Mouse (Mus musculus) liver, embryonic 16.5 days (tissue): ENCODE results near the gene Gm10647. TPM values are rescaled to one million over a fixed set of nuclear protein-coding genes. Genes with fewer than 3 reads are reported as not detected.

ENCODE experiments used
- ATAC-seq: fragments of 200-750 bp; cut with Nextera tagmentation; 2 replicates; pipeline ENCODE4 v1.8.0; 2017; ENCODE audit warnings: low read depth, mild to moderate bottlenecking, moderate number of reproducible peaks, moderate library complexity
- H3K27ac ChIP-seq: fragments of 300-500 bp; sonication (generic); 2 replicates; pipeline ENCODE4 v1.5.1; 2014; ENCODE audit warnings: mild to moderate bottlenecking, low read length
- H3K27me3 ChIP-seq: fragments of 300-500 bp; sonication (generic); 2 replicates; pipeline ENCODE4 v1.6.1; 2014; ENCODE audit warnings: low read depth, low read length, mixed read lengths; ENCODE audit not compliant: control insufficient read depth, insufficient read depth
- H3K36me3 ChIP-seq: fragments of 300-500 bp; sonication (generic); 2 replicates; pipeline ENCODE4 v1.6.1; 2014; ENCODE audit warnings: mild to moderate bottlenecking; ENCODE audit not compliant: control insufficient read depth, insufficient read depth
- H3K4me1 ChIP-seq: fragments of 300-500 bp; sonication (generic); 2 replicates; pipeline ENCODE4 v1.6.1; 2014; ENCODE audit warnings: low read depth, low read length, mixed read lengths; ENCODE audit not compliant: control insufficient read depth
- H3K4me2 ChIP-seq: fragments of 300-500 bp; sonication (generic); 2 replicates; pipeline ENCODE4 v1.6.1; 2014; ENCODE audit warnings: low read depth, low read length, mixed read lengths
- H3K4me3 ChIP-seq: fragments of 300-500 bp; sonication (generic); 2 replicates; pipeline ENCODE4 v1.5.1; 2014; ENCODE audit warnings: low read depth, mild to moderate bottlenecking, low read length
- H3K9ac ChIP-seq: fragments of 300-500 bp; sonication (generic); 2 replicates; pipeline ENCODE4 v1.6.1; 2014; ENCODE audit warnings: low read depth, low read length
- H3K9me3 ChIP-seq: fragments of 300-500 bp; sonication (generic); replicated peaks from 2 replicates; pipeline ENCODE4 v1.6.1; 2016; ENCODE audit warnings: low read length; ENCODE audit not compliant: control insufficient read depth
- WGBS: fragments of 180-500 bp; shearing (Covaris S2); extraction: QIAGEN DNeasy Blood & Tissue Kit; methylation state at CpG from one replicate; pipeline ENCODE4 v1.1.7; 2014; ENCODE audit not compliant: insufficient replicate concordance; 5-methylcytosine and 5-hydroxymethylcytosine counted together
- polyA plus RNA-seq: library from polyadenylated mRNA; unstranded; fragments of >200 nt; fragmentation: Nextera tagmentation; extraction: Ambion mirVana; gene quantifications from 2 replicates; pipeline ENCODE4 v1.2.1, GENCODE M21; 2015

Gene Gm10647
- polyA plus RNA-seq, 1 experiment from 2014 or later = 0.42 TPM

DNA sequence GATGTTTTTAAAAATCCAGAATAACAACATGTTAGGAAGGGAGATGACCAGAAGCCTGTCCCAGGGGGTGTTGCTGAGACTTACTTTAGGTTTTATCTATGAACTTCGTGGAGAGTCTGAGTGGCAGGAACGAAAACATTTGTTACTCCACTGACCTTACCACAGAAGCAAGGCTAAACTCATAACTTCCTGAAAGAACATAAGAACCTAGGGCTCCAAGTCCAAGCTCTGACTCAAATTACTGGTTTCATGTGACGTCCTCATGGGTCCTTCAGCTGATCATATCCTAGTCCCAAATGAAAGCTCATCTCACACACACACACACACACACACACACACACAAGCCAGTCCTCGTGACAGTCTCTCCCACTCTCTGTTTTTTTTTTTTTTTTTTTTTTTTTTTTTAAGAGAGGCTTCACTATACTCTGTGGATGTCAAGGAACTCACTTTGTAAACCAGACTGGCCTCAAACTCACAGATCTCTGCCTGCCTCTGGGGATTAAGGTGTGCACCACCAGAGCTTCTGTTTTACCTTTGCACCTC lies 35.6 kb downstream of the Gm10647 start:
- Histone ChIP-seq H3K27me3 (no peaks in the 10 kb centered on the region), H3K4me2 (no peak overlapping the region), H3K27ac (no peak overlapping the region), H3K4me3 (no peak overlapping the region), H3K4me1 (peaks cover 18% of the 10 kb centered on the region), H3K36me3 (no peaks in the 10 kb centered on the region), H3K9me3 (no peaks in the 10 kb centered on the region), H3K9ac (no peak overlapping the region)
- WGBS = 21% methylated on average over 4 of the region's 4 CpGs
- no peak for ATAC-seq

DNA sequence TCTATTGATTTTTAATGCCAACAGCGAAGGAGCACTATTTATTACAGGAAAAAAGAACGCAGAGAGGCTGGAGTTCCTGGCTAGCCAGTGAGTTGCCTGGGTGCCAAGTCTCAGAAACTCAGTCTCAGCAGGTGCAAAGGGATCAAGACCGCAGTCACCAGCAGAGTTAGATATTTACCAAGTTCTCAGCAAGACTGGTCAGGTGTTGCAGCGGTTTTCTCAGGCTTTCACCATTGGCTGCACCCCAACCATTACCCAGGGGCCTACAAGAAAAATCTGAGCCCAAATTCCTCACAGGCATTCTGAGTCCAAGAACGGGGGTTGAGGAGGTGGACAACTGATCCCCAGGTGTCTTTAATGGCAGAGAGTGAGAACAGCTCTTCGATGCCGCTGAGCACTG lies 37.0 kb downstream of the Gm10647 start:
- no peak for ATAC-seq
- Histone ChIP-seq H3K27me3 (no peaks in the 10 kb centered on the region), H3K9ac (peak overlapping the region; percentile 59), H3K4me1 (peaks cover 18% of the 10 kb centered on the region), H3K27ac (no peak overlapping the region), H3K4me2 (peak overlapping the region; percentile 100), H3K4me3 (peak overlapping the region; percentile 66), H3K9me3 (no peaks in the 10 kb centered on the region), H3K36me3 (no peaks in the 10 kb centered on the region)
- 41% methylated on average over 7 of the region's 7 CpGs for WGBS

DNA sequence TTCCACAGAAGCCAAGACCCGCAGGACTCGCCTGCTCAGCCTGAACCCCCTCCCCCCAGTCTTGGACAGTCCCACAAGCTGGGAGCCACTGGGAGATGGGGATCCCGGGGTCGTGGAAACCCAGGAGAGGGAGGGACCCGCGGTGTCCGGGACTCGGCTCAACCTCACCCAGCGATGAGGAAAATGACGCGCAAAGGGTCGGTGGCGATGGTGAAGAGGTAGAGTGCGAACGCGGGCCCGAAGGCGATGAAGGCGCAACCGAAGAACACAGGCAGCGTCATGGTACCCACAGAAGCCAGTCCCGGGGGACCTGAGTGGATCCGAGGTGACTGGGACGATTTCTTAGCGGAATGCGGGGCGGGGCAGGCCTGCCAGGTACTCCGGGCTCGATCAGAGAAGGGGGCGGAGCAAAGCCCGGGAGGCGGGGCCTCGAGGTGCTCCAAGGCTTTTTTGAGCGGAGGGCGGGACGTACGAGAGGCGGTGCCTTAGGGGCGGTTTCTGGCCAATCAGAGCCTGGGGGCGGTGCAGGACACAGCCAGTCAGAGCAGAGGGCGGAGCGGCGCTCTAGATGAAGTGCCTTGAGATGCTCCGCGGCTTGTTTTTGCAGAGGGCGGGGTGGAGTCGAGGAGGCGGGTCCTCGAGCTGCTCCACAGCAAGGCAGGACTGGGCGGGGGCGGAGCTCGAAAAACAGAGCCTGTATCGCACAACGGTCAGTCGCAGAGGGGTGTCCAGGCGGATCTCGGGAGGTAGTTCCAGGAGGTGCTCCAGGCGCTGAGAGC lies 37.7 kb downstream of the Gm10647 start, which contains the start of gene Aph1c:
Aph1c (minus strand) TSS at position 409 of the 779 bp plus-strand sequence.
- no peaks in the 10 kb centered on the region for H3K27me3 ChIP-seq
- H3K4me1 ChIP-seq = peaks cover 18% of the 10 kb centered on the region
- peak within 1 kb of the TSS; percentile 66 for H3K4me3 ChIP-seq
- WGBS = 1% methylated on average over 58 of the region's 58 CpGs
- no peaks in the 10 kb centered on the region for H3K9me3 ChIP-seq
- H3K9ac ChIP-seq = peak within 1 kb of the TSS; percentile 61
- peak; percentile 99 for ATAC-seq
- H3K4me2 ChIP-seq = peak within 1 kb of the TSS; percentile 100
- H3K27ac ChIP-seq = peak within 1 kb of the TSS; percentile 22; the same call in 1 of the 2 replicates
- 0 out of 2 replicates have a peak, but pooled peaks cover 2% of the 10 kb centered on the region for H3K36me3 ChIP-seq

DNA sequence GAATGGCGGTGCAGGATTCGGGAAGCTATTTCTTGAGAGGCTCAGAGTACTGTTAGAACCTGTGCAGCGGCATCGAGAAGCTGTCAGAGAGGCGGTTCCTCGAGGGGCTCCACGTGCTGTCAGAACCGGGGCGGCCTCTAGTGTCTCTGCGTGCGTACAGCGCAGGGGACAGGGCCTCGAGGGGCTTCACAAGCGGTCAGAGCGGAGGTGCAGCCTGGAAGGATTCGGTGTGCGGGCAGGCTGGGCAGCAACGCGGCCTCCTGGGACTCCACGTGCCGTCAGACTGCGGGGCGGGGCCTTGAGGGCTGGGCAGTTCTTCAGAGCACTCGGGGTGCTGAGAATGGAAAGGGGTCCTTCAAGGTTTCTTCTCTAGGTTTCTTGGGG lies 38.2 kb downstream of the Gm10647 start:
- Histone ChIP-seq H3K4me2 (peak overlapping the region; percentile 100), H3K9me3 (no peaks in the 10 kb centered on the region), H3K36me3 (0 out of 2 replicates have a peak, but pooled peaks cover 2% of the 10 kb centered on the region), H3K4me3 (peak overlapping the region; percentile 66), H3K9ac (peak overlapping the region; percentile 61), H3K27me3 (no peaks in the 10 kb centered on the region), H3K27ac (peak overlapping the region; percentile 22; the same call in 1 of the 2 replicates), H3K4me1 (peaks cover 18% of the 10 kb centered on the region)
- ATAC-seq = peak; percentile 31
- WGBS = 0% methylated on average over 24 of the region's 24 CpGs

DNA sequence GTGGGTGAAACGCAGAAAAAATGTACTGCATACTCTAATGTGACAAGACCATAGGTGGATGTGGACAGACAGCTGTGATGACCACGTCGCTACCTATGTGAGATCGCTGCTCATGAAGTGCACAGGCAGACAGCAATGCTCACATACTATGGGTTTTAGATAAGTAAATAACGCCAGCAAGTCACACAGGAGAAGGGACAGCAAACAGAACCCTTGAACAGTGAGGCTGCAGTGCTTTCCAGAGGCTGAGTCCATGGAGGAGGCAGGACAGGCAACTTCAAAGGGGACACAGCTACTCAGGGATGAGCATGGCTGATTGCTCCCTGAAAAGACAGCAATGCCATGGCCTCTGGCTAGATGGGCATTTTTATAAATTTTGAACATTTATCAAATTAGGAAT lies 50.0 kb downstream of the Gm10647 start:
- no peaks in the 10 kb centered on the region; the same call in 1 of the 2 replicates for H3K4me1 ChIP-seq
- H3K4me2 ChIP-seq = no peak overlapping the region
- no peaks in the 10 kb centered on the region for H3K9me3 ChIP-seq
- H3K4me3 ChIP-seq = no peak overlapping the region
- WGBS = 84% methylated on average over 5 of the region's 5 CpGs
- H3K27me3 ChIP-seq = no peaks in the 10 kb centered on the region
- H3K27ac ChIP-seq = no peak overlapping the region
- no peak overlapping the region for H3K9ac ChIP-seq
- H3K36me3 ChIP-seq = peaks cover 25% of the 10 kb centered on the region
- peak; percentile 76 for ATAC-seq

Other genes starting within 250 kb of the Gm10647 start
- 11.9 and 14.8 TPM in 2 replicates for gene Usp3, start 203.9 kb upstream of the Gm10647 start, polyA plus RNA-seq
- 0.08 and 0.22 TPM in 2 replicates for gene Car12, start 83.4 kb upstream of the Gm10647 start, polyA plus RNA-seq
- gene Aph1b, start 1.5 kb upstream of the Gm10647 start, polyA plus RNA-seq = 1.9 and 2.0 TPM in 2 replicates
- 3.8 and 4.0 TPM in 2 replicates for gene Aph1c, start 37.7 kb downstream of the Gm10647 start, polyA plus RNA-seq
- gene Rab8b, start 122.6 kb downstream of the Gm10647 start, polyA plus RNA-seq = 30.4 and 30.6 TPM in 2 replicates
- 406 and 455 TPM in 2 replicates for gene Rps27l, start 149.0 kb downstream of the Gm10647 start, polyA plus RNA-seq
- 3.6 and 4.4 TPM in 2 replicates for gene Lactb, start 178.4 kb downstream of the Gm10647 start, polyA plus RNA-seq